Mouse (Mus musculus) thymus, postnatal 25 days (tissue): ENCODE data around the gene Slitrk1.

Experiments used
- DNase-seq: peaks from one replicate; pipeline ENCODE4 v3.0.0; 2022

Gene Slitrk1

DNA sequence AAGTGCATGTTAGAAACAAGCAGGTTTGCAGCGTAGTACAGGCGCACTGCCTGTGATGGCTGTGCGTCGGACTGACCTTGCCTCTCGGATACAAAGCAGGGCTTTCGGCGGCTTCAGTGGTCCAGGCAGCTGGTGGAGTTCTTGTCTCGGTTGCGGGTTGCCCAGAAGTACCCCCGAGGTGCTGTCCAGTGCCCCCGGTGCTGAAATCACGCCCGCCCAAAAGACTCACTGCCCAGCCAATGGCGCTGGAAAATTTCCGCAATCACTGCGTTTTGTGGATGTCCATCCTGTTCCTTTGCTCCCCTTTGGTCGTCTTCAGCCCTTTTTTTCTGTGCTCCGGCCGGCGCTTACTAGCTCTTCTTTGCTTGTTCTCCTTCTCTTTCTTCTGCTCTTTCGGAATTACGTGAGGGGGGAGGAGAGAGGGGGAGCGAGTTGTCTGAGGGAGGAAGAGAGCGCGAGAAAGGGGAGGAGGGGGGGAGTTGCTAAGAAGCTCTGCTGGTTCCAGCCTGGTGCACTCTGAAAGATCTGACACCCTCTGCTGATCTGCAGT is at the start of gene Slitrk1:
Gene Slitrk1 (minus strand): TSS at position 445 of the 550 bp plus-strand sequence.
- no peak for DNase-seq

DNA sequence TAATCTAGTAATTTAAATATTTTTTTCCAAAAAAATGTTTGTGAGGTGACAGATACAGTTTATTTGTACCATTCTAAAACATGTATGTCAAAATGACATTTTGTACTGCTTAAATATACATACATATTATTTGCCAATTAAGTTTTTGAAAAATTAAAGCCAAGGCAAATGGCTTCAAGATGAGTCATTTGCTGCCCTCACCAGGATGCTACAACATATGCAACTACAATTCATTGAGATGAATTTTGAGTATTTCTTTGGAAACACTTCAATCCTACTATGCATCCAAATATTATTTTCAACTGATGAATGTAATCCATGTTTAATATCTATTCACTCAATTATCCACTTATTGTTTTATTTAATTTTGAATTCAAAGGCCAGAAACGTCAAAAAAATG is 21.8 kb upstream of the Slitrk1 start:
- DNase-seq = no peak

GRCm38 (mm10) chr14:108914336-108914735 is 378 bp upstream of the Slitrk1 start:
- no peak for DNase-seq

- DNase-seq = no peak
Observed at GRCm38 (mm10) chr14:108912876-108913490, 975 bp downstream of the Slitrk1 start.

GRCm38 (mm10) chr14:108912021-108912875 is 1.7 kb downstream of the Slitrk1 start:
- no peak for DNase-seq

DNA sequence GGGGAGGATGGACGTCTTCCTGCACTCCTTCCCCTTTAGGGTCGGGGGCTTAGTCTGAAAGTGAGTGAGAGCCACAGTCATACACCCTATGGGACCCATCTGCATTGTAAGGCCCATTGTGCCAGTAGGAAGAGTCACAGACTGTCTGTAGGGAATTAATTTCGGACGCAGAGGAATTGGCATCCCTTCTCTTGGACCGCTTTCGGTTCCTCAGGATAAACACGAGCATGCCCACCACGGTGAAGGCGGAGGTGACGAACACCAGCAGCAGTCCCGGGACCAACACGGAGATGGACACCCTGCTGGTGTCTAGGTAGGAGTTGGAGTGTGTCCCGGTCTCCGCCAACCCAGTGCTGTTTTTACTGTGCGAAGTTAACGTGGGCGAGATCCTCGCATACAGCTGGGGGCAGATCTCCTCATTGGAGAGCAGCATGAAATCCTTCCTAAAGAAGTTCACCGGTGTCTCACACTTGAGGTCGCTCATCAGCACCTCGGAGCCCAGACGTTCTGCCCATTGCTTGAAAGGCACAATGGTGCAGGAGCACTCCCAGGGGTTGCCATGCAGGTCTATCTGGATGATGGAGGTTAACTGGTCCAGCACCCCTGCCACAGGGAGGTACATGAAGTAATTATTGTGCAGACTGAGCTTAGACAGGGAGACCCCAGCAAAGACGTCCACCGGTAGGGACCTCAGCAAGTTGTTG is 2.7 kb downstream of the Slitrk1 start:
- no peak for DNase-seq

- no peak for DNase-seq
Observed at GRCm38 (mm10) chr14:108910449-108911137, 3.4 kb downstream of the Slitrk1 start.

DNA sequence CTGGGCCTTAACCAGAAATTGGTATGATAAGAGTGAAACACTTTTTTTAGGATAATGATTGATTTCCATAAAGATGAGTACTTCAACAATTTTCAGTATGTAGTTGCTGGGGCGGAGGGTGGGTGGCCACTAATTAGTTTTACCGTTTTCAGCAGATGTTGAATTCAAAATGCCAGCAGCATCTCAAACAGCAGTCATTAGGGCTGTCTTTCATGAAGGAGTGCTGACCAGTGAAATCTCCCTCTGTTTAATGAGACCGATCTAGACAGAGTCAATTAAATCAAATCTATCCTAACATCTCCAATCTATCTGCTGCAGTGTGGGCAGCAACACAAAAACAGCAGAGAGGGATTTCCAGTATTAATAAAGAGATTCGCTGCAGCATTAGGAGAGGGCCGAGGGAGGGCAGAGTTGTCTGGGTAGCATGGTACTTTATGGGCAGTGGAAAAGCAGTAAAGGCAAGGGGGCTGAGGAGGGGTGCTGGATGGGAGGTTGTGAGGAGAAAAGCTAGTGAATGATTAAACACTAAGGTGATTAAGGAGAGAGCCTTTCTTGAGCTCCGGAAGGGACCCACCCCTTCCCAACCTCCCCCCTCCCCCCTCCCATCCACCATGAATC is 4.5 kb downstream of the Slitrk1 start:
- no peak for DNase-seq

DNA sequence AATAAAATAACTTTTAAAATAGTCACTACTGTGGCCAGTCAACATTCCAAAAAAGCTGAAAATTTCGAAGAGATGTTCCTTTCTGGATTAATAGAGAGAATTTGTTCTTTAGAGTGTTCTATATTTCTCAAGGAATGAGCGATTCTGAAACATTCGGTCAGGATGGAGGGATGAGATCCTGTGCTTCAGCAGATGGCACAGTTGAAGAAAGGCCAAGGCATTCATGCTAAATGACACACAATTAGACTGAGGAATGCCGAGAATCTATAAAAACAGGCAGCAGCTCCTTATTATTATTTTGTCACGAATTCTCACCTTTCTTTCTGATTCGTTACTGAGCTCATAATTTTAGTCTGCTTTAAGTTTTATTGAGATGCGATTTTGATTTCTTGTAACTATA is 15.4 kb downstream of the Slitrk1 start:
- no peak for DNase-seq

DNA sequence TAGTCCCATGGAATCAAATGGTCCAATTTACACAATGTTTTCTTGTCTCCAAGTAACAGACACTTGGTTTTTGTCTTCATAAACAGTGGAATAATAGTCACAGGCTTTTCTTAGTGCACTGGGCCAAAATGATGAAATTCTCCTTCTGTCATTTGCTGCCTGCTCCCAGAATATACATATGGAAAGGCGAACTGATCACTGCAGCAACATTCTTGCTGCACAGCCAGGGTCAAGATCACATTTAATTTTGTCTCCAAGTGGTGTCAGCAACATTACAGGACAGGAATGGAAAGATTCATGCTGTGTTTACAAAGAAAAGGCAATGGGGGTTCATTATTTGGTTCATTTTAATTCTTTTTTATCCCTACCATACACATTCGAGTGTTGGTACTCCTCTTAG is 18.5 kb downstream of the Slitrk1 start:
- no peak for DNase-seq

DNA sequence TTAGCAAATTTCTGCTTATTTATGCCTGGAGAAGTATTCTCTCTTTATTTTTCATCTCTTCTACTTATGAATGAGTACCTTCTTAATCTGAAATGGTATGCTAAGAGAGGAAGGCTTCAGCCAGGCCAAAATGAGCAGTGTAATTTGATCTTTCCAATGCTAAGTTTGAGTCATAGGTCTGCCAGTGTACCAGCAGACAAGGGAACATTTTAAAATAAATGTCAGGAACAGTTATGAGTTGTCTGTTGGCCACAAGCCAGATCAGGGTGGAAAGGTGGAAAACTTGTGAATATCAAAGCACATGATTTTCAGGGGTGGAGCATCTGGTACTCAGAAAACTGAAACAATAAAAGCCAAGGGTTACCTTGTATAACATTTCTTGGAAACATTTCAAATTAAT is 46.1 kb downstream of the Slitrk1 start:
- no peak for DNase-seq

GRCm38 (mm10) chr14:108864631-108865030 is 49.3 kb downstream of the Slitrk1 start:
- no peak for DNase-seq

DNA sequence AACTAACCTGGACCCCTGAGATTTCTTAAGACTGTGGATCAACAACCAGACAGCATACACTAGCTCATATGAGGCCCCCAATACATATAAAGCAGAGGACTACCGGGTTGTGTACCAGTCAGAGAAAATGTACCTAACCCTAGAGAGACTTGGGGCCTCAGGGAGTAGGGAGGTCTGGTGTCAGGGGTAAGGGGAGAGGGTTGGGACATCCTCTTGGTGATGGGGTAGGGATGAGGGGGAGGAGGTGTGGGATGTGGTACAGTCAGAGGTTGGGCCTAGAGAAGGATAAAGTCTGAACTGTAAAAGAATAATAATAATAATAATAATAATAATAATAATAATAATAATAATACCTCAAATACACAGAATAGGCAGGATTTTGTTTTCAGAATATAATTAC is 54.6 kb downstream of the Slitrk1 start:
- no peak for DNase-seq
